Mouse (Mus musculus) liver, adult 2 months (tissue): ENCODE measurements around the gene Tanc1.

Experiments used
- CTCF ChIP-seq: fragments of 200-500 bp; IDR thresholded peaks from 2 replicates; pipeline ENCODE4 v1.5.1; 2011; ENCODE audit warnings: low read depth, low read length, control low read depth
- POLR2A ChIP-seq: fragments of 200-500 bp; IDR thresholded peaks from 2 replicates; pipeline ENCODE4 v1.6.1; 2011; ENCODE audit warnings: low read length, control low read depth; ENCODE audit not compliant: insufficient read depth; ENCODE audit errors: extremely low read depth

GRCm38 (mm10) chr2:59775820-59776219 lies 164.0 kb downstream of the Tanc1 start:
- TF ChIP-seq POLR2A (no peak), CTCF (no peak)
